Mouse (Mus musculus): ENCODE data around the gene Kcp. TPM values are rescaled to one million over a fixed set of nuclear protein-coding genes. Genes with fewer than 3 reads are reported as not detected.

Kcp gene
- total RNA-seq, 1 experiment from 2014 or later: 3.1 TPM

DNA sequence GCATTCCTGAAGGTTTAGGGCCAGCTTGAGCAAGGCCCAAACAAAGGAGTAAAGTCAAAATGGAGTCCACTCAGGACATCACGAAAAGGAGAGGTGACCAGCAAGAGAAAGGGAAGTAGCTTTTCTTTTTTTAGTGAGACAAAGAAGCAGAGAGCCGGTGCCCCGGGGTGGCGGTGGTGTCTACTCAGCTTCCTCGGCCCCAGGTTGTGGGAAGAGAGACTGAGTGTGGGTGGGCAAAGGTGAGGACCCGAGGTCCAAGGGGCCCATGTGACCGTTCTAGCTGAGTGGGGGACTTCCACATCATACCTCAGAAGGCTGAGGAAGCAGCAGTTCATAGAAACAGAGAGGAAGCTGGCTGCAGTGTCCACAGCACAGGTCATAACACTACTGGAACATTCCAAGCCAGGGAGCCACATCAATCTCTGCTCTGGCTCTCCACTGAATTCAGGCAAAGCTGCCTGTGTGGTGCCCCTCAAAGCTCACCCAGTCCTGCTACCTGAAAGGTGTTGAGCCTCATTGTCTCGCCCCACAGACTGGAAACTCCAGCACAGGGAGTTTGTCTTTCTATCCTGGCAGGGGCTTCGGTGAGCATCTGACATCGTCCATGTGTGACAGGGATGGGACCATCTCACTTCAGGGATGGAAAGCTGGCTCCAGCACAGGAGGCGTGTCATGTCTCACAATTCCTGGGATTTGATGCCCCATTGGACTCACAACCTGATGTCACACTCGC lies 15.7 kb upstream of the Kcp start:
- DNase-seq: no peak

DNA sequence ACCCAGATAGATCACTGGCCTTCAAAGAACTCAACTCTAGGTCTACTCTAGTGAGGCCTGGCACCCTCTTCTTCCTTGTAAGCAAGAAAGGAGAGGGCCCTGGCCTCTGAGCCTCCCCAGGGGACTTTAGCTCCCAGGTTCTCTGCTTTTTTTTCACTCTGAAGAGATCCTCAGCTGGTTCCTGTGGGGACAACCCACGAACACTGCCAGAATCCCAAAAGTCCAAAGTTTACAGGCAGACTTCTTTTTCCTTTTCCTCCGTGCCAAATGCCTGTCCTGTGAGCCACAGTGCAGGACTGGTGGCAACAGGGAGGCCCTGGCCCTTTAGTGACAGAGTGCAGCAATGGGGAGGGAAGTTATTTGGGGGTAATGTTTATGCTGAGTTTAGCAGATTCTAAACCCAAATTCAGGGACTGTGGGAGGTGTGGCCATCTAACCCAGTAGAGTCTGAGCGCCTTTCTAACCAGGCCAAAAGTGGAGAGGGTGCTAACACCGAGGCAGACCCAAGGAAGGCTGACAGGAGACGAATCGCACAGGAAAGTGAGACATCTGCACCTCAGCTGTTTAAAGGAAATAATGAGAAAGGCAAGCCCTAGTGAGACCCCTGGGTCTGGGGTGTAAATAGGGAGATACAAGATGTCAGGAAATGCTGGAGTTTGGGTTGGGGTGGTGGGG lies 15.0 kb upstream of the Kcp start:
- no peak for DNase-seq

DNA sequence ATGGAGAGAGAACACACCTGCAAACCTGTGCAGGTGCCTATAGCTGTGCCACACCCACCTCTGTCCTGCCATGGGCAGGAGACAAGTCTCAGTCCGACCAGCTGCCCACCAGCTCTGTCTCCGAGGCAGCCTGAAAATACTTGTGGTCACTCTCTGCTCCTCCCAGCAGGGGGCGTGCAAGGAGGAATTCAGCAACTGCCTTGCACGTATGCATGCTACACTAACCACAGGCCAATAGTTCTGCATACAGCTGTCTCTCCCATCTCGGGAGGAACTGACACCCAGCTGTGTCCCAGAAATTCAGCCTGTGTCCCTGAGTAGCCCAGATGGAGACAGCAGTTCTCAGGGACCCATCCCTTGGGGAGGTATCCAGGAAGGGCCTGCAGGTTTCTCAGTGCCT lies 9.4 kb upstream of the Kcp start:
- peak; percentile 79 for DNase-seq

DNA sequence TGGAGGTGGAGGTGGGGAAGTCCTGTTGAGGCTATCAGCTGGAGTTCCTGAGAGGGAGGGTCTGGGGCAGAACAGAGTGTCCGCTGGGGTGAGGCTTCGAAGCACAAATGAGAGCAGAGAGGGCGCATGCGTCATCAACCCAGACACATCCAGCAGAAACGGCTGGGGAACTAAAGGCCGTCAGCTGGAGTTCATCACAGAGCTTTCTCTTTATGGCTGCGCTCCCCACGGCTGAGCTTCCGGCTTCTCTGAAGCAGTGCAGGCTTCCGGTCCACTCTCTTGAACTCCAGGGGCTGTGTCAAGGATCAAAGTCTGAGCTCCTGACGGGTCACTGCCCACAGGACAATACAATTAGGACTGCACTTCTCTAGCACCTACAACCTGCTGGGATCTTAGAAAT lies 5.5 kb upstream of the Kcp start:
- peak; percentile 37 for DNase-seq

DNA sequence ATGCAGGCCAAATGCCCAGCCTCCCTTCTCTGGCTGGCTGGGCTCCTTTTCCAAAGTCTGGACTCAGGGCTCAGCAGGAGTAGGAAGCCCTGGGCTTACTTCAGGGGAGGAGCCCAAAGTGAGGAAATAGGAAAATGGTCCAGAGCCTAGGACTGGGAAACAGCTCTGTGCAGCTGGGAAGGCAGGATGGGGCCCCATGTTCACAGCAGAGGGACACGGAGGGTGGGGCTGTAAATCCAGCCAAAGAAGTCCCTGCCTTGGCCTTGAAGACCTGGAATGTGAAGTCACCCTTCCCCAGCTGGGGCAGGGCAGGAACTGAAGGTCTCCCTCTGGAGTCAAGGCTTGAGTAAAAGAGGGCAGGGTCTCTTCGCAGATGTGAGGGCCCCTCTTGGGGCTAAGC lies 1.3 kb upstream of the Kcp start:
- no peak for DNase-seq

DNA sequence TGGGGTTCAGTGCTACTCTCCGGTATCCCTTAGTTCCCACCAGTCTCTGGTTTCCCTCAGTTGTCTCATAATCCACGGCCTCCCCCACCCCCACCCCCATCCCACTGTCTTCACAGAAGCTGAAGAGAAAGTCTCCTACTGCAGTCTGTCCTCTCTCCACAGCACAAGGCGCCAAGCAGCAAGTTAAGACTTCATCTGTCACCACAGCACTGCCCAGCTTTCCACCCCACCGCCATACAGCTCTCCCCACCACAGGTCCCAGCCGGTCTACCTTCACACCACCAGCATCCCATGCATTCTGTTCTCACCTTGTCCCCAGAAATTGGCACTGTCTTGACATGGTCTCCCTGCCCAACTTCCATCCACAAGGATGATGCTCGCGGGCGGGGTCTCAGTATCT lies 918 bp downstream of the Kcp start:
- no peak for DNase-seq

DNA sequence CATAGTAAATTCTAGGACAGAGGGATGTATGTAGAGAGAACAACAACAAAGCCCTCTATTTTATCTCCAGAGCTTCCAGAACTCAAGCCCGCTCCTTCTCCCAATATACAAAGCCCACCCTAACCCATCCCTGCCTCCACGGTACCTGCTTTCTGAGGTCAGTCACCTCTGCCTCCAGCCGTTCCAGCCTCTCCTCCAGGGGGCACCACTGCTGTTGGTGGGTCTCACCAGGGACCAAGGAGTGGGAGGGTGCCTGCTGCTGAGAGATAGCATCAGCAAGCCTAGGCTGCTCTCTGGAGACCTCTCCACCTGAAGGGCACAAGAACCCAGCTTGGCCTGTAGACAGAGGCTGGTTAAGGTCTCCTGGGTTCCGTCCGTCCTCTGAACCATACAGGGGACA lies 2.3 kb downstream of the Kcp start:
- DNase-seq: no peak

DNA sequence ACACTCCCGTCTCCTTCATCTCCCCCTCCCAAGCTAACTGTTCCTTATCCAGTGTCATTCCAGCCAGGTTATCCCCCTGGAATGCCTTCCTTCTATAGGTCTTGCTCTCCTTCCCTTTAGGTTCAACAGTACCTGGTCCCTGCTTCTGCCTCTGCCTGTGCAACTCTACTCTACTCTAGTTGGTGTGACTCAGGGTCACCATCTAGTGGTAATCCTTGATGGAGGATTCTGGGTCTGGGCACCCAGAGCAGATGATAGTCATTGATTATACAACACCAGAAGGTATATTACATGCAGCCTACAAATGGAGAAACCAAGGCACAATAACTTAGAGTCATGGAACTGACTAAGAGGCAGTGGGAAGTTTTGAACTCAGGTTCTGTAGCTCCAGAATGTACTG lies 6.2 kb downstream of the Kcp start:
- no peak for DNase-seq

DNA sequence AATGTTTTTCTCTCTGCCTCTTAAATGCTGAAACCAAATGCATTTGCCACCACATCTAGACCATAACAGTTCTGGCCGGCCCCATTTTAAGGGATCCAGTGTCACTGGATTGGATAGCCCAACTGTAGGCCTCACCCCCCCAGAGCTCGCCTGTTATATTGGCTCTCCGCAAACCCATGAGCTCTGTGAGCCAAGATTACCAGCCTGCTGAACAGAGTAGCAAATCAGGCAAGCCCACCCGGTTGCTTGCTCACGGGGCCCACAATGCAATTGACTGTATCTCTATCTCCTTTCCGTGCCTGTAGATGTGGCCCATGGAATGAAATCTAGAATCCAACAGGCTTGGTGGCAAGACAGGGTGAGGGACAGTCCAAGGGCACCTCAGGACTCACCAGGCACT lies 6.9 kb downstream of the Kcp start:
- no peak for DNase-seq

DNA sequence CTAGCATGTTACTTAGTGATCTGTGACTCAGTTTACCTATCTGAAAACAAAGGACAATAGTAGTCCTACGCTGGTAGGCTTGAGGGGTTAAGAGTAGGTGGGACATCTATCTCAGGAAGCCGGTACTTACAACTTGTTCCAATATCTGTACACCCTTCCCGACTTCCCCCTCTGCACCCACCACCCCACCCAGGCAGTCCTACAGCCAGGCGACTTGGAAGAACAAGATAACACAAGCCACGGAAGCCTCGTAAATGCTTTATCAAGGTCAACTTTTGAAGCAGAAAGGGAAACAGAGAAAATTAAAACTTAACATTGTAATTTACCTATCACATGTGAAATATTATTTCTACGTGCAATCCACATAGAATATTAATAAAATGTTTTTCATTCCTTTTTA lies 7.6 kb downstream of the Kcp start:
- no peak for DNase-seq

DNA sequence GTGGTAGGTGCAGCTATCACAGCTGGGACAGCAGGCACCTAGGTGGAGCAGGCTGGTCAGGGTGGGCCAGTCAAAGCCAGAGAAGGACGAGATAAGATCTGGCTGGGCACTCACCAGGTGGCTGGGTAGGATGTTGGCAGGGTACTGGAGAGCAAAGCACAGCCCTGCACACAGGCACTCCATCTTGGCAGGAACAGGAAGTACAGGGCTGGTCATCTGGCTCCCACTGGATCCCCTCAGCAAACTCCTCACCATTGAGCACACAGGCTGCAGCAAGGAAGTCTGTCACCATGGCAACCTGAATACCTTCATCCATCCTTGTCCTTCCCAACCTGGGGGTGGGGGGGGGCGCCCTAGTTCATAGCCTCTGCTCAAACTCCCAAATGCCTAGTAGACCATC lies 10.0 kb downstream of the Kcp start:
- DNase-seq: no peak

DNA sequence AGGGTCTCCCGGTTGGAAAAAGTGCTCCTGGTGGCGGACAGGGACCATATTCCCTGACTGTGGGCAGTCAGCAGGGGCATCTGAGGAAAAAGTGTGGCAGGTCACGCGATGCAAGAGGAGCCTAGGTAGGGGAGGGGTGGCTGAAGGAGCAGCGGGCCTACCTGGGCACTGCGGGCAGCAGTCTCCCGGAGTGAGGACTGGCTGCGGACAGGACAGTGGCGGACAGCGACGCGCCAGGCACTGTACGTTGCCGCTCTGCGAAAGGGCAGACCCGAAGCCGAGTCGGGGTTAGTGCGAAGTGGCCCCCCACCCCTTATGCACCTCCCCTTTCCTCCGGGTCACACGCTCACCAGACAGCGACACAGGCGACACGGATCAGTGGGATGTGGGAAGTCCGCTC lies 11.5 kb downstream of the Kcp start:
- no peak for DNase-seq

DNA sequence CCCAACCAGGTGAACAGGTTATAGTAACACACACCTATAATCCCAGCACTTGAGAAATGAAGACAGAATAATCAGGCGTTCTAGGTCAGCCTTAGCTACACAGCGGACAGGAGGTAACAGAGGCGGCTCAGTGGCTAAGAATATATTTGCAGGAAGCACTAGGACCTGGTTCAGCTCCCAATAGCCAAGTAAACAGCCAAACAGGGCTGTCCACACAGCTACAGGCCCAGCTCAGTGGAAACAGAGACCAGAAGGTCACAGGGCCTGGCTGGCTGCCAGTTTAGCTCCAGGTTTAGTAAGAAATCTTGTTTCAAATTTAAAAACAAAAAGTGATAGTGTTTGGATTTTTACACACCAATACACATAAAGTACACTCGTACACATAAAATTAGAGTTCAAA lies 13.7 kb downstream of the Kcp start:
- peak; percentile 67 for DNase-seq

DNA sequence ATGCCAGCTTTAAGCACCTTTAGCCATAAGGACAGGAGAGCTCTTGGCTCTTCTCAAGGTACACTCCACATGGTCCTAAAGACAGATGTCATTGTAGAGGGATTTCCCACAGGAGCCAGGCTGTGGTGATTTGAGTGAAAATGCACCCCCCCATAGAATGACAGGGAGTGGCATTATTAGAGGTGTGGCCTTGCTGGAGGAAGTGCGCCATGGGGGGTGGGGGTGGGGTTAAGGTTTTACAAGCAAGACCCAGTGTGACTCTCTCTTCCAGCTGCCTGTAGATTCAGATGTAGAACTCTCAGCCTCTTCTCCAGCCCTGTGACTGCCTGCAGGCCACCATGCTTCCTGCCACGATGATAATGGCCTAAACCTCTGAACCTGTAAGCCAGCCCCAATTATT lies 21.8 kb downstream of the Kcp start:
- DNase-seq: no peak

DNA sequence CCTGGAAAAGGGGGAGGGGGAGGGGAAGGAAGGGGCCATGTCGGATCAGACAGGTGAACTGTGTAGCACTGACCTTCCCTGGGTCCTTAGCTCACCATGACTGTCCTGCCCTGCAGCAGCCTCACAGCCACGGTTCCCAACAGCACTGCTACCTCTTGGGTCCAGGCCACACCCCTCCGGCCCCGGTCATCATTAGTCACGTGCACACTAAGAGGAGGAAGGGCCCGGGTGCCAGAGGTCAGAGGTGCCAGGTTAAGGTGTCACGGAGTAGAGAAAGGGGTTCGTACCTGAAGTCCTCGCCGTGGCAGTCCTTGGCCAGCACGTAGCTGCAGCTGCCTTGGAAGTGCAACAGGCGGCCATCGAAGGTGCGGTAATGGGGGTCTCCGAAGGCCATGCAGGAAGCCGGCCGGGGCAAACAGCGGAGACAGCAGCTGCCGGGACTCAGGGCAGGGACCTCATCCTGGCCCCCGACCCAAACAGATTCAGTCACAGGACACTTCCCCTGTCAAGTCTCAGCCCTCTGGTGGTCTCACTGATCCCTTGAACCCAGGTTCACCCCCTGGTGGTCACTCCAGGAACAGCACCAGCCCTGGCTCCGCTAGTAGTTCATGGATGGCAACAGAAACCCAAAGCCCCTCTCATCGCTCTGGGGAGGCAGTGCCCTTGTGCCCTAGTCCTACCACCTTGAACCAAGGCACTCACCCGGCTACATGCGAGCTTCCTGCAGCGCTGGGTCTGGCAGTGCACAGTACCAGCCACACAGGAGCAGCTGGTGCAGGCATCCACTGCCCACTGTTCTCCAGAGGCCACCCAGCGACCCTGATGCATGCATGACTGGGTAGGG lies 22.8 kb downstream of the Kcp start:
- peak; percentile 75 for DNase-seq

DNA sequence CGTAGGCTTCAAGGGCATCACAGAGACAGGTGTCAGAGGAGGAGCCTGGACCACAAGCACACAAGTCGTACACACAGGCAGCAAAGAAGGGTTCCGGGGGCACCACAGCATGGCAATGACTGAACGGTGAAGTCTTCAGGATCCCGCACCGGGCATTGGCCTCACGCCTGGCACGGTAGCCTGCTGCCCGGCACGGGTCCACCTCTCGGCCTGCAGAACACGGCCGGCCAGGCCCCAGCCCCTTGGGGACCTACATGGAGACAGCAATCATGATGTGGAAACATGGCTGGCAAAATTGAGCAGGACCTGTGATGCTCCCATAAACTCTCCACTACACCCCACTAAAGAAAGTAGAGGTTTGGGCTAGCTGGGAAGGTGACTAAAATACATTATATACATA lies 25.1 kb downstream of the Kcp start:
- DNase-seq: no peak

DNA sequence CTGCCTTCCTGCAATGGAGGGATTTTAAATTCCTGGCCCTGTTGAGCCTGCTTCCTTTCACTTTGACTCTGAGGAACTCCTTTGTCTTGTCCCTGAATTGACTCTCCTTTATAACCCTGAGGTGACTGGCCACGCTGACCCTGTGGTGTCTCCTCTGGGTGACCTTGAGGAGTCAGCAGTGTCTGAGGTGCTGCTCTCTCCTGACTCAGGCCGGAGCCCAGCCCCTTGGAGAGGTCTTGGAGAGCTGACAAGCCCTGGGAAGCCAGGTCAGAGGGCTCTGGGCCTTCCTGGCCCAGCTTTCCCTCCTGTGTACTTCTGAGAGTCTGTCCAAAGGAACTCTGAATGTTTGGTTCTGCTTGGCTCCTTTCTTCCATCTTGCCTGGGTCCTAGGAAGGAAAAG lies 33.0 kb downstream of the Kcp start:
- peak; percentile 23 for DNase-seq

DNA sequence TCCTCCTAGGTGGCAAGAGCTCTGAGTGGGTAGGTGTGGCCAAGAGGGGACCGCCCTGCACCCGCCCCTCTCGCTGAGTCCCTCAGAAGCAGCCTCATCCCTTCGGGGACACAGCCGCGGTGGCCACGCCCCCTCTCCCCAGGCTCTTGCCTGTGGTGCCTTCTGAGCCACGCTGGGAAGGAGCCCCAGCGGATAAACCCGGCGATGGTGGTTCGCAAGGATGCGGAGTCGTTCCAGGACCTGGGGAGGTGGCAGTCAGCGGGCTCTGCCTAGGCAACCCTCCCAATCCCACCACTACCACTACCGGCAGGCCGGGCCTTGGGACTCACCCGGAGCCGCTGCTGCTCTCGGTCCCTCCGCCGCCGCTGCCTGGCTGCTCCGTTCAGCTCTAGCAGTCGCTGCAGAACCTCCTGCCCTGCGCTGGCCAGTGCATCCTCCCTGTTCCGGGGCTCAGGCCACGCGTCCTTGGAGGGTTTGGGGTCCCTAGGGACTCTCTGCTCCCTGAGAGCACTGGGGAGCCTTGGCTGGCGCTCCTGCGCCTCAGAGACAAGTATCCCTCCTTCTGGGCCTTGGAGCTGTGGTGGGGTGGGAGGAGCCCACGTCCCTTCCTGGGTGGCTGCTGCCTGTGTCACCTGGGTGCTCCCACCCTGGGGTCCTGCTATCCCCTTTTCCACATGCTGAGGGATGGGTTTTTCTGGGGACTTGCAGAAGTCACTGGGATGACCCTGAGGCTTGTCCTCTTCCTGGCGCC lies 33.6 kb downstream of the Kcp start:
- peak; percentile 90 for DNase-seq

DNA sequence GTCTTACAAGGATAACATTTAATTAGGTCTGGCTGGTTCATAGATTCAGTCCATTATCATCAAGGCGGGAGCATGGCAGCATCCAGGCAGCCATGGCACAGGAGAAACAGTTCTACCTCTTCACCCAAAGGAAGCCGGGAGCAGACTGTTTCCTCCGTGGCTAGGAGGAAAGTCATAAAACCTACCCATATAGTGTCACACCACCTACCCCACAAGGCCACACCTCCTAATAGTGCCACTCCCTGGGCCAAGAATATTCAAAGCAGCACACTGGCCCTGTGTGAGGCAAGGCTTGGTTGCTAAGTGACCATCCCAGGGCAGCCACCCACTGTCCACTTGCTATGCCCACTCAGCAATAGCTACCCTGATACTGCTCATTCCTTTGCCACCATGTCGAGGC lies 36.6 kb downstream of the Kcp start, which contains the start of gene Atp6v1fnb:
TSS of gene Atp6v1fnb (plus strand) at position 301 of the 400 bp plus-strand sequence.
- DNase-seq: no peak

DNA sequence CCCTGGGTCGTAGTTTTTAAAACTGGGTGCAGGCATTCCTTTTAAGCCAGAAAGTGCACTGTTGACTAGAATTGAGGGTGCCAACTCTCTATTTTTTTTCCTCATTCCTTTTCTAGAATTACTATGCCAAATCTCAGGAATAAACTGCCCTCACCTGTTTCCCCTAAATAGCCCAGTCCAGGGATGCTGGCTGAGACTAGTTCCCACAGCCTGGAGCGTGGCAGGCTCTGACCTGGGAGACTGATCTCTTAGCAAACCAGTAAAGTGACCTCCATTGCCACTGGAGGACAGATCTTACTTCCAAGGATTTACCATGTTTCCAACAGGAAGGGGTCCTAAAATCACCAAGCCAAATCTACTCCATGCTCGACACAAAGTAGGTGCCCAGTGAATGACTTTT lies 38.9 kb downstream of the Kcp start:
- no peak for DNase-seq

DNA sequence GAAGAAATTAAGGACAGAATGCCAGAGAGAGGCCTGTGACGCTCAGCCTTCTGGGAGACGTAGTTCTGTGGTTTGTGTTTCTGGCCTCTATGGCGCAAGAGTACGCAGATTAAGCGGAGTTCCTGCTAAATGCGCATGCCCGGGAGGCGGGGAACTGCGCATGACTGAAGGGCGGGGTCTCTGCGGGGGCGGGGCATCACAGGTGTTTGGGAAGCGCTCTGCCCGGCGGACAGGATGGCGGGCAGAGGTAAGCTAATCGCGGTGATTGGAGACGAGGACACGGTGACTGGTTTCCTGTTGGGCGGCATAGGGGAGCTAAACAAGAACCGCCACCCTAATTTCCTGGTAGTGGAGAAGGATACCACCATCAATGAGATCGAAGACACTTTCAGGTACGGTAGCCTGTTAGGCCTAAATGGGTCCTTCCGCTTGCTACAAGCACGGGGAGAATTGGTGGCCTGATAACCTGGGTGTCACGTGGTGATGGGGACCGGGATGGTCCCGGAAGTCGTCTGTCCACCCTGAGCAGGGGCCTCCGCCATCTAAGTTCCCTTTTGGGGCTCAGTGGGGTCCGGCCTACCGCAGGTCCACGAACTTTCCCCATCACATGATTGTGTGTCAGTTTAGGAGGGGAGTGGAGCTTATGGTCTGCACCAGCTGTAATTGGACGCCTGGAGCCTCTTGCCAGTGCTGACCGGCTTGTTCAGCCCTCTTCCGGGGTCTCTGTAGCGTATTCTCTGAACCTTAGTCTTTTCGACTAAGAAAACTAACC lies 40.0 kb downstream of the Kcp start, which contains the start of gene Atp6v1f:
TSS of gene Atp6v1f (plus strand) at position 136 of the 772 bp plus-strand sequence.
- DNase-seq: peak; percentile 93

DNA sequence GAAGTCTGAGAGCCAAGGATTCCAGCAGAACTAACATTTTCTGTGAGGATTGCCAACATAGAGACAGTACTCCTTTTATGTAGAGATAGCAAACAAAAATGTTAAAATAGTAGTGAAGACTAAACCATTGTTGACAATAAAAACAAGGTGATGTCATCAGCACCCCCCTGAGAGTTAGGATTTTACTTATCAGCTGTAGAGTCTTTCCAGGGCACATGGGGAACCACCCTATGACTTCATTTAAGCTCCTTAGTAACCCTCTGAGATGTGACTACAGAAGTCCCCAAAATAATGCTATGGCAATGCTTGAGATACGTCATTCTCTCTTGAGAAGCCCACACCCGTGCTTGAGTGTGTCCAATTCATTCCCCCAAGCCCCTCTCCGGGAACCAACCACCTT lies 44.4 kb downstream of the Kcp start:
- DNase-seq: no peak
